Mouse (Mus musculus) myocyte (in vitro differentiated cells): ENCODE results near the gene Yars2.

Experiments
- CEBPB ChIP-seq: IDR thresholded peaks from 2 replicates; pipeline ENCODE4 v1.6.1; 2011; ENCODE audit warnings: mild to moderate bottlenecking, moderate library complexity; ENCODE audit not compliant: poor library complexity, insufficient read depth, severe bottlenecking
- MAX ChIP-seq: IDR thresholded peaks from one replicate; pipeline ENCODE4 v1.6.1; 2011; ENCODE audit warnings: low read depth, mild to moderate bottlenecking, control low read depth
- POLR2A ChIP-seq: IDR thresholded peaks from one replicate; pipeline ENCODE4 v1.6.1; 2011; ENCODE audit warnings: low read depth, mild to moderate bottlenecking, control low read depth, moderate library complexity; ENCODE audit not compliant: insufficient read length
- POLR2AphosphoS2 ChIP-seq: IDR thresholded peaks from one replicate; pipeline ENCODE4 v1.6.1; 2011; ENCODE audit warnings: low read depth, control low read depth; ENCODE audit not compliant: insufficient read length
- TCF12 ChIP-seq: IDR thresholded peaks from one replicate; pipeline ENCODE4 v1.6.1; 2011; ENCODE audit warnings: mild to moderate bottlenecking, control low read depth; ENCODE audit not compliant: poor library complexity, insufficient read depth, severe bottlenecking

- TF ChIP-seq POLR2A (no peak), CEBPB (no peak), POLR2AphosphoS2 (no peak), TCF12 (no peak), MAX (no peak)
Observed at GRCm38 (mm10) chr16:16255874-16256273, 46.9 kb upstream of the Yars2 start.
